Mouse (Mus musculus) embryo, embryonic 11 days (tissue): ENCODE results near the gene Ugdh.
A peak's percentile ranks its signal among the peaks of the same experiment; 100 is the strongest.

Experiments
- DNase-seq: peaks from one replicate; pipeline ENCODE4 v3.0.0-alpha.2; 2015

Gene Ugdh

GRCm38 (mm10) chr5:65428321-65428720 lies 7.4 kb downstream of the Ugdh start:
- no peak for DNase-seq

GRCm38 (mm10) chr5:65425251-65425650 lies 10.5 kb downstream of the Ugdh start:
- DNase-seq, result no peak

GRCm38 (mm10) chr5:65424215-65424614 lies 11.5 kb downstream of the Ugdh start:
- no peak for DNase-seq

GRCm38 (mm10) chr5:65422803-65423202 lies 12.9 kb downstream of the Ugdh start:
- DNase-seq, result no peak

GRCm38 (mm10) chr5:65420822-65421221 lies 14.9 kb downstream of the Ugdh start:
- no peak for DNase-seq

GRCm38 (mm10) chr5:65419136-65419535 lies 16.6 kb downstream of the Ugdh start:
- DNase-seq, result no peak

GRCm38 (mm10) chr5:65415653-65416458 lies 19.9 kb downstream of the Ugdh start:
- DNase-seq, result peak; percentile 74

- DNase-seq, result peak; percentile 13
These were observed 27.8 kb downstream of the Ugdh start for GRCm38 (mm10) chr5:65407989-65408388.

GRCm38 (mm10) chr5:65401251-65401994 lies 34.3 kb downstream of the Ugdh start:
- DNase-seq, result peak; percentile 80

GRCm38 (mm10) chr5:65394425-65394824 lies 41.3 kb downstream of the Ugdh start:
- DNase-seq, result no peak

- peak; percentile 58 for DNase-seq
These were observed 44.0 kb downstream of the Ugdh start for GRCm38 (mm10) chr5:65391753-65392152.

- DNase-seq, result peak; percentile 98
These were observed 44.8 kb downstream of the Ugdh start, which contains the start of the genes Rpl9 and Lias for GRCm38 (mm10) chr5:65390648-65391644. Gene Rpl9, minus strand, starts transcription at chr5:65391444. Gene Lias, plus strand, starts transcription at chr5:65391497.

GRCm38 (mm10) chr5:65387008-65387867 lies 48.5 kb downstream of the Ugdh start:
- DNase-seq, result no peak

- DNase-seq, result no peak
These were observed 50.0 kb downstream of the Ugdh start for GRCm38 (mm10) chr5:65385704-65386103.

- DNase-seq, result no peak
These were observed 61.0 kb downstream of the Ugdh start for GRCm38 (mm10) chr5:65374746-65375145.

- no peak for DNase-seq
These were observed 64.2 kb downstream of the Ugdh start for GRCm38 (mm10) chr5:65371551-65371950.

GRCm38 (mm10) chr5:65367837-65368236 lies 67.9 kb downstream of the Ugdh start:
- DNase-seq, result no peak
